Mouse (Mus musculus): Measurements from ENCODE around the gene Radil. TPM values are rescaled to one million over a fixed set of nuclear protein-coding genes. Genes with fewer than 3 reads are reported as not detected.
A peak's percentile ranks its signal among the peaks of the same experiment; 100 is the strongest.

Radil gene
- polyA plus RNA-seq, 1 experiment from 2014 or later, result 4.5 TPM

DNA sequence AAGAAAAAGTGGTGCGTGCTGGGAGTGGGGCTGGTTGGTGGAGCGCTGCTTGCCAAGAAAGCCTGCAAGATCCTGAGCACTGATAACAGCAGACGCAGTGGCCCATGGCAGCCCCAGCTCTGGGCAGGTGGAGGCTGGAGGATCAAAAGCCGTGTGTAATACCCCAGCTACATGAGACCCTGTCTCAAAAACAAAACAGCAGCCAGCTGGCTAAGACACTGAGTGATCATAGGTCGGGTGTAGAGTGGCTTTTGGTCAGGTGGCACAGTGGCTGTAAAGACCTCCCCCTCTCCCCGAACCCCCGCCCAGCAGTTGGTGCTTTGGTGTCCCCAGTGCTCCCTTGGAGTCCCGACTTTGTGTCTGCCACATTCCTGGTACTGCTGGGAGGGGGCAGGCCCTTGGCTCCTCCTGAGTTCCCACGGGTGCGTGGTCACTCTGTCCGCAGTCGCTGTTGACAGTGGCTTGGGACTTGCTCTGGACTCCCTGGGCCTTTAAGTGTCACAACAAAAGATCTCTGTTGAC is 110.9 kb downstream of the Radil start:
- Histone ChIP-seq H3K4me2 (peak overlapping the region; percentile 62), H3K27me3 (0 out of 2 replicates have a peak, but pooled peaks cover 3% of the 10 kb centered on the region), H3K4me3 (peak overlapping the region; percentile 32), H3K36me3 (ENCODE audit: poor library complexity, severe bottlenecking) (peaks cover 26% of the 10 kb centered on the region), H3K27ac (peak overlapping the region; percentile 41), H3K9ac (peak overlapping the region; percentile 32; the same call in 1 of the 2 replicates), H3K9me3 (replicated peaks) (no peaks in the 10 kb centered on the region), H3K4me1 (peaks cover 37% of the 10 kb centered on the region)
- 2% methylated on average over 12 of the region's 12 CpGs for WGBS
- peak; percentile 50 for ATAC-seq

DNA sequence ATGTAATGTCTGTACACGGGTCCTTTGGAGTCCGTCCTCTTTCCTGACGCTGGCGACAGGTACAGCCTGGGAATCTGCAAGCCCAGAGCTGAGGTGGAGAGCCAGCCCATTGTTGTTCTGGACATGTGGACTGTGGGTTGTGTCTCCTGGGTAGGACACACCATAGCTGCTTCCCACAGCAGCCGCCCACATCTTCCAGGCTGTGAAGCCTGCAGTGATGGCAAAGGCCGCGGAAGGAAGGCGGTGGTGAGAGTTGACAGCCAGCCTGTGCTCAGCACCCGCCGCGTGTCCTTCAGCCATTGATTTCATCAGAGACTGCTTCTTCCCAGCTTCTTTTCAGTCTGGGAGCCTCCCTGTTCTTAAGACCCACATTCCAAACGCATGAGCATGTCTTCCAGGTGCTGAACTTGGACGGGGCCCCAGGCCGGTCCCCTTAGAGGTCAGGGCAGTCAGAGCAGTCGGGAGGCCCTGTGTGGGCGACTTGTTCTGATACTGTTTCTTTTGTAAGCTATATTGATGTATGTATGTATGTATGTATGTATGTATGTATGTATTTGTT is 112.4 kb downstream of the Radil start:
- Histone ChIP-seq H3K4me2 (no peak overlapping the region), H3K9ac (no peak overlapping the region), H3K36me3 (ENCODE audit: poor library complexity, severe bottlenecking) (peaks cover 28% of the 10 kb centered on the region), H3K4me1 (peaks cover 41% of the 10 kb centered on the region), H3K27me3 (0 out of 2 replicates have a peak, but pooled peaks cover 3% of the 10 kb centered on the region), H3K27ac (no peak overlapping the region), H3K9me3 (replicated peaks) (no peaks in the 10 kb centered on the region), H3K4me3 (no peak overlapping the region)
- no peak for ATAC-seq
- WGBS, result 91% methylated on average over 16 of the region's 16 CpGs

DNA sequence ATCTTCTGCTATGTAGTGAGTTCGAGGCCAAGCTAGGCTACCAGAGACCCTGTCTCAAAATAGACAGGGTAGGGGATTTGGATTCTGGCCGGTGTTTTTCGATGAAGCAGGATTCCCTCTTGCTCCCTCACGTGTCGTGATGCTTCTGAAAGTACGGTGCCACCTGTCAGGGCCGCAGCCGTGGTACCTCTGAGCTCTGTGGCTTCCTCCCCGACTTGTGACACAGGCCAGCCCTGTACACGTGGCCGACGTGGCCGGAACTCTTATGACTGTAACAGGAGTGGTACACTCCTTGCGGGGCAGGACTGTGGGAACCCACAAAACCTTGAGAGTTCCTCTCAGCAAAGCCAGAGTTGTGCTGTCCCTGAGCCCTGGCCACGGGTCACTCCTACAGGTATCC is 115.2 kb downstream of the Radil start:
- 97% methylated on average over 15 of the region's 15 CpGs for WGBS
- Histone ChIP-seq H3K9me3 (replicated peaks) (no peaks in the 10 kb centered on the region), H3K36me3 (ENCODE audit: poor library complexity, severe bottlenecking) (peaks cover 28% of the 10 kb centered on the region), H3K27ac (no peak overlapping the region), H3K4me1 (peaks cover 31% of the 10 kb centered on the region), H3K4me3 (no peak overlapping the region), H3K9ac (no peak overlapping the region), H3K27me3 (no peaks in the 10 kb centered on the region), H3K4me2 (no peak overlapping the region)
- no peak for ATAC-seq

Other genes starting within 250 kb of the Radil start
- 3.1 and 3.3 TPM in 2 replicates for gene Foxk1, start 149.6 kb downstream of the Radil start, polyA plus RNA-seq (2015; fragmentation: Nextera tagmentation; extraction: Ambion mirVana)
- 12.0 and 12.2 TPM in 2 replicates for gene Ap5z1, start 87.2 kb downstream of the Radil start, polyA plus RNA-seq (2015; fragmentation: Nextera tagmentation; extraction: Ambion mirVana)
- gene Papolb, start 21.0 kb downstream of the Radil start, polyA plus RNA-seq (2015; fragmentation: Nextera tagmentation; extraction: Ambion mirVana), result 0.06 and 0.12 TPM in 2 replicates
- gene Mmd2, start 57.7 kb upstream of the Radil start, polyA plus RNA-seq (2015; fragmentation: Nextera tagmentation; extraction: Ambion mirVana), result 42.7 and 43.1 TPM in 2 replicates
- gene Wipi2, start 76.6 kb upstream of the Radil start, polyA plus RNA-seq (2015; fragmentation: Nextera tagmentation; extraction: Ambion mirVana), result 48.3 and 49.1 TPM in 2 replicates
- 50.9 and 54.0 TPM in 2 replicates for gene Slc29a4, start 141.4 kb upstream of the Radil start, polyA plus RNA-seq (2015; fragmentation: Nextera tagmentation; extraction: Ambion mirVana)